Mouse (Mus musculus) retina, adult 2 months (tissue): Measurements from ENCODE around the gene Eci1.
A peak's percentile ranks its signal among the peaks of the same experiment; 100 is the strongest.

Source experiments
- DNase-seq: peaks from one replicate; pipeline ENCODE4 v3.0.0-alpha.2; 2012; ENCODE audit warnings: low read depth, low spot score

Eci1 gene

GRCm38 (mm10) chr17:24472512-24472911 lies 46.1 kb downstream of the Eci1 start:
- DNase-seq: no peak

- no peak for DNase-seq
These were observed 47.3 kb downstream of the Eci1 start, which contains the start of gene Bricd5 for GRCm38 (mm10) chr17:24473612-24474275. TSS of gene Bricd5 (plus strand) at chr17:24473884.

GRCm38 (mm10) chr17:24474557-24474956 lies 48.1 kb downstream of the Eci1 start:
- DNase-seq: no peak

- no peak for DNase-seq
These were observed 49.1 kb downstream of the Eci1 start for GRCm38 (mm10) chr17:24475586-24475985.

- DNase-seq: no peak
These were observed 49.8 kb downstream of the Eci1 start for GRCm38 (mm10) chr17:24476022-24476776.

GRCm38 (mm10) chr17:24477053-24477984 lies 50.9 kb downstream of the Eci1 start:
- DNase-seq: no peak

GRCm38 (mm10) chr17:24477985-24478600 lies 51.7 kb downstream of the Eci1 start:
- DNase-seq: no peak

GRCm38 (mm10) chr17:24478663-24479380 lies 52.4 kb downstream of the Eci1 start, which contains the start of gene Mlst8:
TSS of gene Mlst8 (minus strand) at chr17:24479078.
- peak; percentile 89 for DNase-seq

GRCm38 (mm10) chr17:24479431-24479830 lies 53.0 kb downstream of the Eci1 start:
- no peak for DNase-seq

GRCm38 (mm10) chr17:24480201-24480826 lies 53.9 kb downstream of the Eci1 start:
- DNase-seq: no peak

GRCm38 (mm10) chr17:24481027-24481815 lies 54.8 kb downstream of the Eci1 start:
- DNase-seq: no peak

GRCm38 (mm10) chr17:24483495-24483894 lies 57.1 kb downstream of the Eci1 start:
- DNase-seq: no peak

- DNase-seq: no peak
These were observed 58.8 kb downstream of the Eci1 start for GRCm38 (mm10) chr17:24485090-24485860.

GRCm38 (mm10) chr17:24488186-24488661 lies 61.8 kb downstream of the Eci1 start, which contains the start of gene Caskin1:
TSS of gene Caskin1 (plus strand) at chr17:24488601.
- no peak for DNase-seq

GRCm38 (mm10) chr17:24488662-24489264 lies 62.3 kb downstream of the Eci1 start:
- no peak for DNase-seq
